Mouse (Mus musculus) 3T3-L1 (cell line): ENCODE measurements around the gene Mfsd13b.

ENCODE experiments used
- DNase-seq: peaks from one replicate; pipeline ENCODE4 v3.0.0-alpha.2; 2015; ENCODE audit warnings: low read depth, low spot score

Gene Mfsd13b

GRCm38 (mm10) chr7:121043510-121043909 is 61.2 kb downstream of the Mfsd13b start:
- DNase-seq: no peak

- no peak for DNase-seq
Measured at GRCm38 (mm10) chr7:121044251-121044650, 61.9 kb downstream of the Mfsd13b start.

- DNase-seq: peak; percentile 55
Measured at GRCm38 (mm10) chr7:121045671-121046453, 63.6 kb downstream of the Mfsd13b start.

GRCm38 (mm10) chr7:121047624-121048023 is 65.3 kb downstream of the Mfsd13b start:
- DNase-seq: peak; percentile 19

GRCm38 (mm10) chr7:121053071-121053470 is 70.8 kb downstream of the Mfsd13b start:
- no peak for DNase-seq

- DNase-seq: no peak
Measured at GRCm38 (mm10) chr7:121059477-121060218, 77.3 kb downstream of the Mfsd13b start.

- DNase-seq: peak; percentile 50
Measured at GRCm38 (mm10) chr7:121064309-121064708, 82.0 kb downstream of the Mfsd13b start.
